ENCODE assay signal across 8 mouse cellular contexts in the genomic region with DNA sequence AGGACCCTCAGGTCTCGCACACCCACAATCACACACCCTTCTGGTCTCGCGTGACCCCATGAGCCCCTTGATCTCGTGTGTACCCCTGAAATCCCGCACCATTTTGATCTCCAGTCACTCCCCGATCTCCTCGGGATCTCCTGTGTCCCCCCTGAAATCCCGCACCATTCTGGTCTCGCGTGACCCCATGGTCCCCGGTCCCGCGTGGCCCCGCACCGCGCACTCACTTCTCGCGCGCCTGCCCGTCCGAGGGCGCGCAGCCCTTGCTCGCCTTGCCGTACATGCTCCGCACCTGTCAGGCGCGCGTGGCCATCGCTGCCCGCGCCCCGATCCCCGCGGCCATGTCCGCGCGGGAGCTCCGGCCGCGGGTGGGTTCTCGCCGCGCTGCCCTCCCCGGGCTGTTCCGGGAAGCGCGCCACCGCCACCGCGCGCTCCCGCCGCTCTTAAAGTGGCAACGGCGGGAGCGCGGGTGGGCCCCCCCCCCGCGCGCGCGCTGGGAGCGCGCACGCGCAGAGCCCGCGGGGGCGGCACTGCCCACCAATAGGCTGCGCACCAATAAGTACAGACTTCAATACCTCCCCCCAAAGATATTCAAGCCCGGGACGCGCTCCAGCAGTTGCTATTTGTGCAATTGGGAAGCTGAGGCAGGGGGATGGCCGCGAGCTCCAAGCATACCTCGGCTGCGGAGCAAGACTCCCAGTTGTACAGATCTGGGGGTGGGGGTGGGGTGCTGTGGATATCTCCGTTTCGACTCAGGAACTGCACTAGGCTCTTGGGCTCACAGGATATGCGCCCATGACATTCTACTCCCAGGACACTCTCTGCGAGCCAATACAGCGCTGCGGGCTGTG. TPM values are rescaled to one million over a fixed set of nuclear protein-coding genes. Genes with fewer than 3 reads are reported as not detected.
DNase-seq lines count a peak whose midpoint lies in the region; ATAC-seq and TF ChIP-seq lines count a peak whose summit lies in the region.

No protein-coding gene starts in this region.

- peak; percentile 90 for DNase-seq in 416B (ENCODE audit: low read depth)
- DNase-seq in cerebellum, postnatal 14 days: peak; percentile 73 to 81
- DNase-seq in heart, embryonic 10.5 days (ENCODE audit: low spot score): no peak
- DNase-seq in right cerebral cortex, postnatal 14 days: peak; percentile 66

- H3K4me1 ChIP-seq in E14TG2a.4 (replicated peaks; ENCODE audit: low read depth, low read length): peaks cover 78% of the 10 kb centered on the region
- H3K4me1 ChIP-seq in heart, embryonic 10.5 days: peaks cover 60% of the 10 kb centered on the region
- peaks cover 79% of the 10 kb centered on the region for H3K4me1 ChIP-seq in kidney, embryonic 15.5 days
- H3K4me1 ChIP-seq in lung, embryonic 16.5 days (replicated peaks; ENCODE audit: control insufficient read depth, insufficient read depth, low read length): peaks cover 33% of the 10 kb centered on the region

- H3K4me3 ChIP-seq in E14TG2a.4 (replicated peaks; ENCODE audit: low read length): peak overlapping the region; percentile 93
- H3K4me3 ChIP-seq in heart, embryonic 10.5 days: peak overlapping the region; percentile 83
- peak overlapping the region; percentile 88 for H3K4me3 ChIP-seq in kidney, embryonic 15.5 days (replicated peaks)
- peak overlapping the region; percentile 83 for H3K4me3 ChIP-seq in lung, embryonic 16.5 days (ENCODE audit: low read length)

- peaks cover 15% of the 10 kb centered on the region for H3K36me3 ChIP-seq in E14TG2a.4 (ENCODE audit: insufficient read depth, low read length)
- peaks cover 4% of the 10 kb centered on the region; the same call in 1 of the 2 replicates for H3K36me3 ChIP-seq in heart, embryonic 10.5 days
- H3K36me3 ChIP-seq in kidney, embryonic 15.5 days: peaks cover under 1% of the 10 kb centered on the region; the same call in 1 of the 2 replicates
- no peaks in the 10 kb centered on the region for H3K36me3 ChIP-seq in lung, embryonic 16.5 days (ENCODE audit: control insufficient read depth, insufficient read depth, low read length)

- no peaks in the 10 kb centered on the region for H3K9me3 ChIP-seq in E14TG2a.4 (ENCODE audit: low read length)
- no peaks in the 10 kb centered on the region for H3K9me3 ChIP-seq in heart, embryonic 10.5 days
- H3K9me3 ChIP-seq in kidney, embryonic 15.5 days (replicated peaks): no peaks in the 10 kb centered on the region
- H3K9me3 ChIP-seq in lung, embryonic 16.5 days (ENCODE audit: control insufficient read depth, low read length): no peaks in the 10 kb centered on the region

- ATAC-seq in kidney, embryonic 15.5 days (replicated peaks; ENCODE audit: low FRiP score): no peak
- ATAC-seq in lung, embryonic 16.5 days (ENCODE audit: low read depth): no peak
- no peak for ATAC-seq in granulocyte monocyte progenitor cell, adult 5-6 weeks (replicated peaks; ENCODE audit: poor library complexity, severe bottlenecking)

- TF ChIP-seq CTCF in E14TG2a.4 (conservative IDR thresholded peaks at IDR 0.05; ENCODE audit: low read length): no peak

- H3K9ac ChIP-seq in kidney, embryonic 15.5 days: peak overlapping the region; percentile 94
- peak overlapping the region; percentile 90 for H3K9ac ChIP-seq in lung, embryonic 16.5 days (ENCODE audit: low read length)

- peak overlapping the region; percentile 97 for H3K27ac ChIP-seq in heart, embryonic 10.5 days
- peak overlapping the region; percentile 100 for H3K27ac ChIP-seq in kidney, embryonic 15.5 days
- H3K27ac ChIP-seq in lung, embryonic 16.5 days (ENCODE audit: low read length): peak overlapping the region; percentile 100

- WGBS in heart, embryonic 10.5 days: 1% methylated on average over 84 of the region's 84 CpGs
- WGBS in kidney, embryonic 15.5 days: 1% methylated on average over 82 of the region's 84 CpGs
- WGBS in lung, embryonic 16.5 days: under 1% methylated on average over 84 of the region's 84 CpGs

- peaks cover 10% of the 10 kb centered on the region for H3K27me3 ChIP-seq in E14TG2a.4 (ENCODE audit: insufficient read depth, low read length)
- peaks cover 4% of the 10 kb centered on the region; the same call in 1 of the 2 replicates for H3K27me3 ChIP-seq in heart, embryonic 10.5 days (ENCODE audit: insufficient read depth, poor library complexity, severe bottlenecking)
- H3K27me3 ChIP-seq in kidney, embryonic 15.5 days: no peaks in the 10 kb centered on the region
- H3K27me3 ChIP-seq in lung, embryonic 16.5 days (ENCODE audit: control insufficient read depth, insufficient read depth, low read depth, low read length): no peaks in the 10 kb centered on the region

- peak overlapping the region; percentile 97 for H3K4me2 ChIP-seq in kidney, embryonic 15.5 days
- H3K4me2 ChIP-seq in lung, embryonic 16.5 days (ENCODE audit: low read depth, low read length): peak overlapping the region; percentile 74

RNA-seq across cellular contexts. Expression of a gene that starts 0.5 kb away (rescaled TPM):
- polyA plus RNA-seq in heart, embryonic 10.5 days (2016; fragmentation: Nextera tagmentation; extraction: Ambion mirVana): 67.3 and 107 TPM in 2 replicates
- 135 and 145 TPM in 2 replicates for polyA plus RNA-seq in kidney, embryonic 15.5 days (2015; fragmentation: Nextera tagmentation; extraction: Ambion mirVana)
- polyA plus RNA-seq in lung, embryonic 16.5 days (2015; fragmentation: Nextera tagmentation; extraction: Ambion mirVana): 106 and 108 TPM in 2 replicates
- 53.8 and 75.4 TPM in 2 replicates for total RNA-seq in granulocyte monocyte progenitor cell, adult 5-6 weeks (2014; fragmentation: Nextera tagmentation)
- total RNA-seq in granulocyte monocyte progenitor cell, adult 5-6 weeks (2017): 35.2 and 87.9 TPM in 2 replicates

RNA-seq across cellular contexts. Expression of a gene that starts 7.8 kb away (rescaled TPM):
- polyA plus RNA-seq in heart, embryonic 10.5 days (2016; fragmentation: Nextera tagmentation; extraction: Ambion mirVana): 0.15 and 1.4 TPM in 2 replicates
- 2.5 TPM in 2 replicates for polyA plus RNA-seq in kidney, embryonic 15.5 days (2015; fragmentation: Nextera tagmentation; extraction: Ambion mirVana)
- polyA plus RNA-seq in lung, embryonic 16.5 days (2015; fragmentation: Nextera tagmentation; extraction: Ambion mirVana): 2.0 and 3.2 TPM in 2 replicates
- 2.9 and 5.2 TPM in 2 replicates for total RNA-seq in granulocyte monocyte progenitor cell, adult 5-6 weeks (2014; fragmentation: Nextera tagmentation)
- total RNA-seq in granulocyte monocyte progenitor cell, adult 5-6 weeks (2017): 1.1 and 3.1 TPM in 2 replicates

RNA-seq across cellular contexts. Expression of a gene that starts 13.9 kb away (rescaled TPM):
- 192 and 214 TPM in 2 replicates for polyA plus RNA-seq in heart, embryonic 10.5 days (2016; fragmentation: Nextera tagmentation; extraction: Ambion mirVana)
- polyA plus RNA-seq in kidney, embryonic 15.5 days (2015; fragmentation: Nextera tagmentation; extraction: Ambion mirVana): 180 and 198 TPM in 2 replicates
- polyA plus RNA-seq in lung, embryonic 16.5 days (2015; fragmentation: Nextera tagmentation; extraction: Ambion mirVana): 118 and 121 TPM in 2 replicates
- 30.8 and 66.6 TPM in 2 replicates for total RNA-seq in granulocyte monocyte progenitor cell, adult 5-6 weeks (2014; fragmentation: Nextera tagmentation)
- 35.2 and 38.6 TPM in 2 replicates for total RNA-seq in granulocyte monocyte progenitor cell, adult 5-6 weeks (2017)

RNA-seq across cellular contexts. Expression of a gene that starts 24.1 kb away (rescaled TPM):
- 0.43 and 1.6 TPM in 2 replicates for polyA plus RNA-seq in heart, embryonic 10.5 days (2016; fragmentation: Nextera tagmentation; extraction: Ambion mirVana)
- polyA plus RNA-seq in kidney, embryonic 15.5 days (2015; fragmentation: Nextera tagmentation; extraction: Ambion mirVana): 0.46 and 0.77 TPM in 2 replicates
- 0.45 and 0.60 TPM in 2 replicates for polyA plus RNA-seq in lung, embryonic 16.5 days (2015; fragmentation: Nextera tagmentation; extraction: Ambion mirVana)
- total RNA-seq in granulocyte monocyte progenitor cell, adult 5-6 weeks (2014; fragmentation: Nextera tagmentation): not detected in 2 replicates
- 0.67 TPM in 1 of 2 replicates, not detected in the other for total RNA-seq in granulocyte monocyte progenitor cell, adult 5-6 weeks (2017)

RNA-seq across cellular contexts. Expression of a gene that starts 52.1 kb away (rescaled TPM):
- polyA plus RNA-seq in heart, embryonic 10.5 days (2016; fragmentation: Nextera tagmentation; extraction: Ambion mirVana): 38.0 and 42.0 TPM in 2 replicates
- 65.5 and 75.3 TPM in 2 replicates for polyA plus RNA-seq in kidney, embryonic 15.5 days (2015; fragmentation: Nextera tagmentation; extraction: Ambion mirVana)
- polyA plus RNA-seq in lung, embryonic 16.5 days (2015; fragmentation: Nextera tagmentation; extraction: Ambion mirVana): 43.6 and 46.7 TPM in 2 replicates
- 8.5 and 31.0 TPM in 2 replicates for total RNA-seq in granulocyte monocyte progenitor cell, adult 5-6 weeks (2014; fragmentation: Nextera tagmentation)
- 6.5 and 6.9 TPM in 2 replicates for total RNA-seq in granulocyte monocyte progenitor cell, adult 5-6 weeks (2017)
